Mouse (Mus musculus) embryonic facial prominence, embryonic 11.5 days (tissue): ENCODE measurements at regions not wholly inside any gene's neighbourhood (a gene's known extent, or its start where the extent isn't known, plus 50 kb on each side); places are given as distances from the start of the nearest gene placed in this dataset.

Source experiments
- ATAC-seq: fragments of 200-750 bp; cut with Nextera tagmentation; replicated peaks from 2 replicates; pipeline ENCODE4 v1.8.0; 2017; ENCODE audit warnings: low read depth; ENCODE audit not compliant: insufficient number of reproducible peaks, low FRiP score, low TSS enrichment
- DNase-seq: peaks from one replicate; pipeline ENCODE4 v3.0.0-alpha.2; 2015; ENCODE audit warnings: low spot score
- H3K27ac ChIP-seq: fragments of 300-500 bp; sonication (generic); replicated peaks from 2 replicates; pipeline ENCODE4 v1.5.1; 2014; ENCODE audit warnings: mild to moderate bottlenecking, low read depth, low read length, control low read depth
- H3K27me3 ChIP-seq: fragments of 300-500 bp; sonication (generic); 2 replicates; pipeline ENCODE4 v1.6.1; 2014; ENCODE audit warnings: mild to moderate bottlenecking, low read length, moderate library complexity, mixed read lengths; ENCODE audit not compliant: control insufficient read depth, insufficient read depth
- H3K36me3 ChIP-seq: fragments of 300-500 bp; sonication (generic); replicated peaks from 2 replicates; pipeline ENCODE4 v1.6.1; 2014; ENCODE audit warnings: low read depth, mild to moderate bottlenecking, low read length, moderate library complexity, mixed read lengths; ENCODE audit not compliant: control insufficient read depth, insufficient read depth
- H3K4me1 ChIP-seq: fragments of 300-500 bp; sonication (generic); 2 replicates; pipeline ENCODE4 v1.6.1; 2014; ENCODE audit warnings: low read length, mixed read lengths; ENCODE audit not compliant: control insufficient read depth, insufficient read depth
- H3K4me2 ChIP-seq: fragments of 300-500 bp; sonication (generic); 2 replicates; pipeline ENCODE4 v1.6.1; 2014; ENCODE audit warnings: low read depth, mild to moderate bottlenecking, control low read depth, low read length, moderate library complexity
- H3K4me3 ChIP-seq: fragments of 300-500 bp; sonication (generic); 2 replicates; pipeline ENCODE4 v1.5.1; 2014; ENCODE audit warnings: low read depth, low read length, control low read depth
- H3K9ac ChIP-seq: fragments of 300-500 bp; sonication (generic); replicated peaks from 2 replicates; pipeline ENCODE4 v1.6.1; 2014; ENCODE audit warnings: mild to moderate bottlenecking, control low read depth, low read length
- H3K9me3 ChIP-seq: fragments of 300-500 bp; sonication (generic); replicated peaks from 2 replicates; pipeline ENCODE4 v1.6.1; 2016; ENCODE audit warnings: mild to moderate bottlenecking, low read length, inconsistent platforms, mixed read lengths; ENCODE audit not compliant: control insufficient read depth
- WGBS: fragments of 180-500 bp; shearing (Covaris S2); extraction: QIAGEN DNeasy Blood & Tissue Kit; methylation state at CpG from one replicate; pipeline ENCODE4 v1.1.7; 2014; 5-methylcytosine and 5-hydroxymethylcytosine counted together

DNA sequence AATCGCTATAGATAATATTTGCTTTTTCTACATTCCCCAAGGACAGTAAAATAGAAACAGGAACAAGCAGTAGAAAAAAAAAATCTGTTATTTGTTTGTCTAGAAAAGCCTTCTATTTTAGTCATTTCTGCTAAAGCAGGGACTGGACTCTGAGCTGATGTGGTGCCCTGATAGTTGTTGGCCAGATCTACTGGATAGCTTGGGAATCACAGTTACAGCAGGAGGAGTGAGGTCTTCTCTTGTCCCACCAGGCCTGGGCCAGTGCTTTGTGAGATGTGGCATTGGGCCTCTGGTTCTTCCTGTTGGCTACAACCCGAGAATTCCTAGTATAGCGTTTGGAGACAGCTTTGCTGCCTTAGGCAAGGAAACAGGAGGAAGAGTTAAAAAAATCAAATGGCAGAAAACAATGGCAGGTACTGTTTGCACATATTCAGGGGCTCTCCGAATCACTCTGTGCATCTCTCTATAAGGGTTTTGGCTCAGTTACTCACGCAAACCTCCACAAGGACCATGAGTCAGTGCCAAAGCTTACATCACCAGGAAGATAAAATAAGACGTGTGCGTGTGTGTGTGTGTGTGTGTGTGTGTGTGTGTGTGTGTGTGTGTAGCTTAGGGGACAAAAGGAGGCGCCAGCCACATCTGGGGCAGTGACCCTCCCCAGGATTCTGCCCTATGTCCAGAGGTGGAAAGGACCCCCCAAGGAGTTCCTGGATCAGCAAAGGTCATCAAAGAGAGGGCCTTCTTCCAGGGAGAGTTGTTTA, 248.1 kb downstream of the Itga8 start:
- no peak for DNase-seq
- no peak overlapping the region for H3K4me3 ChIP-seq
- H3K9me3 ChIP-seq, result no peaks in the 10 kb centered on the region
- H3K27me3 ChIP-seq, result no peaks in the 10 kb centered on the region
- 34% methylated on average over 8 of the region's 8 CpGs for WGBS
- H3K4me1 ChIP-seq, result no peaks in the 10 kb centered on the region
- H3K9ac ChIP-seq, result no peak overlapping the region
- H3K4me2 ChIP-seq, result no peak overlapping the region
- H3K36me3 ChIP-seq, result no peaks in the 10 kb centered on the region
- ATAC-seq, result no peak
- H3K27ac ChIP-seq, result no peak overlapping the region

DNA sequence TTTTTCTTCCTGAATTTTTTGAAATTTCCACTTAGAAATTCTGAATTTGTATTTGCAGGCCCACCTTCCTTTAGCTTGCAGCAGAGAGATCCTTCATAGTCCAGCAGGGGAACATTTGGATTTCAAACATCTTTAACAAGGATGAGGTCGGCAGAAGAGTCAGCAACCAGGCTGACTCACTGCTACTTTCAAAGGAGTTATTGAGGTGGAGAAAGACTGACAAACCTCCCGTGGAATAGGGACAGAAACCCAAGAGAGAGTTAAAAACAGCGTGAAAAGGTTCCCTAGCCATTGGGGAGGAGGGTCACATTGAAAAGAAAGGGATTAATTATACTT, 247.6 kb downstream of the Itga8 start:
- ATAC-seq, result no peak
- H3K4me2 ChIP-seq, result no peak overlapping the region
- no peaks in the 10 kb centered on the region for H3K9me3 ChIP-seq
- H3K36me3 ChIP-seq, result no peaks in the 10 kb centered on the region
- no peak overlapping the region for H3K4me3 ChIP-seq
- H3K27me3 ChIP-seq, result no peaks in the 10 kb centered on the region
- no peak overlapping the region for H3K27ac ChIP-seq
- H3K9ac ChIP-seq, result no peak overlapping the region
- no peak for DNase-seq
- H3K4me1 ChIP-seq, result no peaks in the 10 kb centered on the region
- 22% methylated on average over 3 of the region's 3 CpGs for WGBS
